Mouse (Mus musculus) neural tube, embryonic 15.5 days (tissue): ENCODE results near the gene Amh. TPM values are rescaled to one million over a fixed set of nuclear protein-coding genes. Genes with fewer than 3 reads are reported as not detected.

Source experiments
- ATAC-seq: fragments of 200-750 bp; cut with Nextera tagmentation; 2 replicates; pipeline ENCODE4 v1.8.0; 2017; ENCODE audit warnings: mild to moderate bottlenecking, moderate TSS enrichment, moderate library complexity; ENCODE audit not compliant: low FRiP score
- H3K27ac ChIP-seq: fragments of 300-500 bp; sonication (generic); replicated peaks from 2 replicates; pipeline ENCODE4 v1.5.1; 2015; ENCODE audit warnings: mild to moderate bottlenecking, inconsistent platforms
- H3K27me3 ChIP-seq: fragments of 300-500 bp; sonication (generic); replicated peaks from 2 replicates; pipeline ENCODE4 v1.6.1; 2015; ENCODE audit warnings: inconsistent platforms
- H3K36me3 ChIP-seq: fragments of 300-500 bp; sonication (generic); 2 replicates; pipeline ENCODE4 v1.6.1; 2015; ENCODE audit warnings: inconsistent platforms
- H3K4me1 ChIP-seq: fragments of 300-500 bp; sonication (generic); 2 replicates; pipeline ENCODE4 v1.6.1; 2015; ENCODE audit warnings: inconsistent platforms
- H3K4me2 ChIP-seq: fragments of 300-500 bp; sonication (generic); 2 replicates; pipeline ENCODE4 v1.6.1; 2015; ENCODE audit warnings: inconsistent platforms, mild to moderate bottlenecking, moderate library complexity
- H3K4me3 ChIP-seq: fragments of 300-500 bp; sonication (generic); replicated peaks from 2 replicates; pipeline ENCODE4 v1.5.1; 2015; ENCODE audit warnings: mild to moderate bottlenecking, inconsistent platforms
- H3K9ac ChIP-seq: fragments of 300-500 bp; sonication (generic); replicated peaks from 2 replicates; pipeline ENCODE4 v1.6.1; 2015; ENCODE audit warnings: mild to moderate bottlenecking, inconsistent platforms
- H3K9me3 ChIP-seq: fragments of 300-500 bp; sonication (generic); replicated peaks from 2 replicates; pipeline ENCODE4 v1.6.1; 2016; ENCODE audit warnings: inconsistent platforms
- WGBS: fragments of 180-500 bp; shearing (Covaris S2); methylation state at CpG from one replicate; pipeline ENCODE4 v1.1.7; 2015; ENCODE audit warnings: mixed read lengths; 5-methylcytosine and 5-hydroxymethylcytosine counted together
- polyA plus RNA-seq: library from polyadenylated mRNA; unstranded; fragments of >200 nt; fragmentation: Nextera tagmentation; extraction: Ambion mirVana; gene quantifications from 2 replicates; pipeline ENCODE4 v1.2.1, GENCODE M21; 2015

Gene Amh
- polyA plus RNA-seq, 1 experiment from 2014 or later: not detected

- peaks cover 14% of the 10 kb centered on the region for H3K4me1 ChIP-seq
- H3K36me3 ChIP-seq: peaks cover 53% of the 10 kb centered on the region
- 87% methylated on average over 10 of the region's 10 CpGs for WGBS
- H3K4me3 ChIP-seq: no peak overlapping the region
- H3K4me2 ChIP-seq: no peak overlapping the region
- H3K9me3 ChIP-seq: no peaks in the 10 kb centered on the region
- ATAC-seq: no peak
- no peak overlapping the region for H3K9ac ChIP-seq
- no peaks in the 10 kb centered on the region for H3K27me3 ChIP-seq
- H3K27ac ChIP-seq: no peak overlapping the region
These were observed 38.8 kb upstream of the Amh start for GRCm38 (mm10) chr10:80766161-80766815.

GRCm38 (mm10) chr10:80768365-80768764 is 36.7 kb upstream of the Amh start:
- no peaks in the 10 kb centered on the region for H3K9me3 ChIP-seq
- no peaks in the 10 kb centered on the region for H3K4me1 ChIP-seq
- WGBS: 89% methylated on average over 6 of the region's 6 CpGs
- no peak for ATAC-seq
- no peak overlapping the region for H3K4me3 ChIP-seq
- no peak overlapping the region for H3K9ac ChIP-seq
- H3K4me2 ChIP-seq: no peak overlapping the region
- H3K27ac ChIP-seq: no peak overlapping the region
- peaks cover 74% of the 10 kb centered on the region for H3K36me3 ChIP-seq
- H3K27me3 ChIP-seq: no peaks in the 10 kb centered on the region

- no peak overlapping the region for H3K4me3 ChIP-seq
- WGBS: 90% methylated on average over 5 of the region's 5 CpGs
- H3K9ac ChIP-seq: 0 out of 2 replicates have a peak overlapping the region, but pooled peaks have one; percentile 3
- H3K27ac ChIP-seq: no peak overlapping the region
- peaks cover 94% of the 10 kb centered on the region for H3K36me3 ChIP-seq
- H3K4me2 ChIP-seq: no peak overlapping the region
- H3K4me1 ChIP-seq: 0 out of 2 replicates have a peak, but pooled peaks cover 6% of the 10 kb centered on the region
- ATAC-seq: no peak
- no peaks in the 10 kb centered on the region for H3K27me3 ChIP-seq
- no peaks in the 10 kb centered on the region for H3K9me3 ChIP-seq
These were observed 31.2 kb upstream of the Amh start for GRCm38 (mm10) chr10:80773816-80774215.

DNA sequence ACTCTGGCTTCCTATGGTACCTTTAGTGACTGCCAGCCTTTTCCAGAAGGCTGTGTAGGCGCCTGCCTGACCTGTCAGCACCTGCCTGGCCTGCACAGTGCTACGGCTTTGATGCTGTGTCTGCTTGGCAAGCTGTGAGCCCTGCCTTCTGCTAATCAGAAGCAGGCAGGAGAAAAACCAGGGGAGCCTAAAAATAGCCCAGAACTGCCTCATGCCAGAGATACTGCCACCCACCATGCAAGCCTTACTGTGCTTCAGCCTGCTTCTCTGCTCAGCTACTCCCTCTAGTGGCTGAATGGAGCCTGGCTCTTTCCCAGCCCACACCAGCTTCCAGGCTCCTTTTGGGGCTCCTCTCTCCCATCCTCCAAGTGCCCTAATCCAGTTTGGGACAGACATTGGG is 30.5 kb upstream of the Amh start:
- 64% methylated on average over 2 of the region's 2 CpGs for WGBS
- H3K9ac ChIP-seq: 0 out of 2 replicates have a peak overlapping the region, but pooled peaks have one; percentile 3

GRCm38 (mm10) chr10:80774981-80775380 is 30.1 kb upstream of the Amh start:
- ATAC-seq: 0 out of 2 replicates have a peak, but pooled peaks have one; percentile 8
- H3K9ac ChIP-seq: no peak overlapping the region
- H3K27ac ChIP-seq: no peak overlapping the region
- H3K4me2 ChIP-seq: no peak overlapping the region
- H3K9me3 ChIP-seq: no peaks in the 10 kb centered on the region
- peaks cover 97% of the 10 kb centered on the region for H3K36me3 ChIP-seq
- H3K27me3 ChIP-seq: no peaks in the 10 kb centered on the region
- no peak overlapping the region for H3K4me3 ChIP-seq
- 0 out of 2 replicates have a peak, but pooled peaks cover 6% of the 10 kb centered on the region for H3K4me1 ChIP-seq
- 88% methylated on average over 4 of the region's 4 CpGs for WGBS

More for the DNA sequence above, 30.5 kb upstream of the Amh start:
- H3K4me1 ChIP-seq: 0 out of 2 replicates have a peak, but pooled peaks cover 6% of the 10 kb centered on the region
- no peak overlapping the region for H3K4me2 ChIP-seq
- peaks cover 98% of the 10 kb centered on the region for H3K36me3 ChIP-seq
- H3K27ac ChIP-seq: peak overlapping the region; percentile 37; the same call in 1 of the 2 replicates
- H3K9me3 ChIP-seq: no peaks in the 10 kb centered on the region
- no peaks in the 10 kb centered on the region for H3K27me3 ChIP-seq
- no peak overlapping the region for H3K4me3 ChIP-seq
- ATAC-seq: peak; percentile 61; the same call in 1 of the 2 replicates

DNA sequence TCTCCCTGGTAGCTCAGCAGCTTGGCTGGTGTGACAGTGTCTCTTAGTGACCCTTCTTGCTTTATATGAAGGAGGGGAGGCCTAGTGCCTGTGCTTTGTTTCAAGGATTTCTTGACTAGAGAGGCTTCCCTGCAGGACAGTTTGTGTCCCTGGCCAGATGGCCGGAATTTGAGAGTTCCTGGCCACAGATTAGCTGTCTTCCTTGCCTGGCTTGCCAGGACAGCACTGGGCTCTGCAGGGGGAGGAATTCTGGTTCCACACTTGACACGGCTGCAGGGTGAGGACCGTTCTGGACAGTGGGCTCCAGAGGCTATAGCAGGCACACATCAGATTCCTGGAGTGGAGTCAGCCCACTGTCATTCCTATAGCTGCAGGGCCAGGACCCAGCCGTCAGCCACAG is 29.3 kb upstream of the Amh start:
- 0 out of 2 replicates have a peak, but pooled peaks cover 6% of the 10 kb centered on the region for H3K4me1 ChIP-seq
- 96% methylated on average over 4 of the region's 4 CpGs for WGBS
- no peaks in the 10 kb centered on the region for H3K9me3 ChIP-seq
- no peak overlapping the region for H3K4me2 ChIP-seq
- H3K27me3 ChIP-seq: no peaks in the 10 kb centered on the region
- peaks cover 97% of the 10 kb centered on the region for H3K36me3 ChIP-seq
- ATAC-seq: no peak
- no peak overlapping the region for H3K27ac ChIP-seq
- no peak overlapping the region for H3K4me3 ChIP-seq
- H3K9ac ChIP-seq: no peak overlapping the region

GRCm38 (mm10) chr10:80776358-80776869 is 28.6 kb upstream of the Amh start:
- Histone ChIP-seq H3K9ac (no peak overlapping the region), H3K27me3 (no peaks in the 10 kb centered on the region), H3K36me3 (peaks cover 97% of the 10 kb centered on the region), H3K4me3 (no peak overlapping the region), H3K4me2 (no peak overlapping the region), H3K9me3 (no peaks in the 10 kb centered on the region), H3K4me1 (0 out of 2 replicates have a peak, but pooled peaks cover 6% of the 10 kb centered on the region), H3K27ac (no peak overlapping the region)
- WGBS: 92% methylated on average over 6 of the region's 6 CpGs
- ATAC-seq: no peak

DNA sequence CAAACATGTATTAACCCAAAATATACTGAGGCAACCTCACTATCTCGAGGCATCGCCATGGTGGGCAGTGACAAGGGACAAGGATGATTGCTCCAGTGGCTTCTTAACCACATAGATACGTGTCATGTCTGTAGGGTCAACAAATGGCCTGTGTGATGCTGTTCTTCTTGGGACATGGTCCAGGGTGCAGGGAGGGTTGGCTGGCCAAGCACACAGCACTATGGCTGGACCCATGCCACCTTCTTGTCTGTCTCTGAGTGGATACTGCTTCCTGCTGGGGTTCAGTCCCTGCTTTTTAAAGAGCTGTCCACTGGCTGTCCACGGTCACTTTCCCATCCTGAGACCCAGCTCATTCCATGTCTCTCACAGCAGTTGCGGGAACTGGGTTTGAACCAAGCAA is 27.9 kb upstream of the Amh start:
- Histone ChIP-seq H3K27me3 (no peaks in the 10 kb centered on the region), H3K4me3 (no peak overlapping the region), H3K4me1 (0 out of 2 replicates have a peak, but pooled peaks cover 6% of the 10 kb centered on the region), H3K4me2 (no peak overlapping the region), H3K36me3 (peaks cover 97% of the 10 kb centered on the region), H3K9me3 (no peaks in the 10 kb centered on the region), H3K27ac (no peak overlapping the region), H3K9ac (no peak overlapping the region)
- no peak for ATAC-seq
- WGBS: 97% methylated on average over 5 of the region's 5 CpGs

- no peak for ATAC-seq
- H3K4me2 ChIP-seq: no peak overlapping the region
These were observed 25.5 kb upstream of the Amh start for GRCm38 (mm10) chr10:80779565-80779964.

GRCm38 (mm10) chr10:80784302-80784701 is 20.7 kb upstream of the Amh start:
- ATAC-seq: no peak
- no peak overlapping the region for H3K9ac ChIP-seq
- no peaks in the 10 kb centered on the region for H3K27me3 ChIP-seq
- no peaks in the 10 kb centered on the region for H3K4me1 ChIP-seq
- H3K4me2 ChIP-seq: no peak overlapping the region
- H3K27ac ChIP-seq: no peak overlapping the region
- no peak overlapping the region for H3K4me3 ChIP-seq
- no peaks in the 10 kb centered on the region for H3K9me3 ChIP-seq
- 98% methylated on average over 2 of the region's 2 CpGs for WGBS
- peaks cover 97% of the 10 kb centered on the region for H3K36me3 ChIP-seq

More at GRCm38 (mm10) chr10:80779565-80779964, 25.5 kb upstream of the Amh start:
- Histone ChIP-seq H3K4me3 (no peak overlapping the region), H3K9ac (no peak overlapping the region), H3K36me3 (peaks cover 97% of the 10 kb centered on the region), H3K9me3 (no peaks in the 10 kb centered on the region), H3K4me1 (no peaks in the 10 kb centered on the region), H3K27me3 (no peaks in the 10 kb centered on the region), H3K27ac (no peak overlapping the region)

DNA sequence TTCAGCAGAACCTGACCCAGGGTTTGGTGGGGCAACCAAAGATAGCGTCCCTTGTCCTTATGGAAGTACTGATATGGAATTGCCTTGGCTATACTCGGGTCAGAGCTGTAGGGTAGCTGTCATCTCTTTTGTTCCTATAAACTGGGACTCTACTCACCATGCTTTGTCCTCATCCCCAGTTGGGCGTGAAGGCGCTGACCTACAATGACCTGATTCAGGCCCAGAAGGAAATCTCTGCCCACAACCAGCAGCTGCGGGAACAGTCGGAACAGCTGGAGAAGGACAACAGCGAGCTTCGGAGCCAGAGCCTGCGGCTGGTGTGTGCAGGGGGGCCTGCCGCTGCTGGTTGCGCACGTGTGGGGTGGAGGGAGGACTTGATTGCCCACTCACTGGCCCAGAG is 20.2 kb upstream of the Amh start:
- WGBS: 78% methylated on average over 12 of the region's 12 CpGs
- no peak for ATAC-seq
- H3K4me1 ChIP-seq: no peaks in the 10 kb centered on the region
- no peak overlapping the region for H3K9ac ChIP-seq
- H3K4me3 ChIP-seq: no peak overlapping the region
- no peaks in the 10 kb centered on the region for H3K9me3 ChIP-seq
- peaks cover 96% of the 10 kb centered on the region for H3K36me3 ChIP-seq
- H3K4me2 ChIP-seq: no peak overlapping the region
- H3K27me3 ChIP-seq: no peaks in the 10 kb centered on the region
- H3K27ac ChIP-seq: no peak overlapping the region

DNA sequence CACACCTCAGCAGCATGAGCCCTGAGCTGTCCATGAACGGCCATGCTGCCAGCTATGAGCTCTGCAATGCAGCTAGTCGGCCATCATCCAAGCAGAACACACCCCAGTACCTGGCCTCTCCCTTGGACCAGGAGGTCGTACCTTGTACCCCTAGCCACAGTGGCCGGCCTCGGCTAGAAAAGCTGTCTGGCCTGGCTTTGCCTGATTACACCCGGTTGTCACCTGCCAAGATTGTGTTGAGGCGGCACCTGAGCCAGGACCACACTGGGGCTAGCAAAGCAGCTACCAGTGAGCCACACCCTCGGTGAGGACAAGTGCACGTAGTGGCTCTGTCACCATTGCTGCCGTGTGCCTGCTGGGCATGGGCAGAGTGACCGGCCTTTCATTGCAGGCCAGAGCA is 19.1 kb upstream of the Amh start:
- Histone ChIP-seq H3K27ac (no peak overlapping the region), H3K4me1 (no peaks in the 10 kb centered on the region), H3K4me2 (no peak overlapping the region), H3K9me3 (no peaks in the 10 kb centered on the region), H3K27me3 (no peaks in the 10 kb centered on the region), H3K9ac (no peak overlapping the region), H3K36me3 (peaks cover 96% of the 10 kb centered on the region), H3K4me3 (no peak overlapping the region)
- whole genome bisulfite sequencing: 97% methylated on average over 11 of the region's 11 CpGs
- no peak for ATAC-seq
